Mouse (Mus musculus) liver, adult (tissue): ENCODE data around the gene Erp27.

Experiments used
- GATA4 ChIP-seq: IDR thresholded peaks from 2 replicates; pipeline ENCODE4 v1.6.1; 2014; ENCODE audit warnings: mild to moderate bottlenecking, low read length; ENCODE audit not compliant: insufficient replicate concordance

Gene Erp27

DNA sequence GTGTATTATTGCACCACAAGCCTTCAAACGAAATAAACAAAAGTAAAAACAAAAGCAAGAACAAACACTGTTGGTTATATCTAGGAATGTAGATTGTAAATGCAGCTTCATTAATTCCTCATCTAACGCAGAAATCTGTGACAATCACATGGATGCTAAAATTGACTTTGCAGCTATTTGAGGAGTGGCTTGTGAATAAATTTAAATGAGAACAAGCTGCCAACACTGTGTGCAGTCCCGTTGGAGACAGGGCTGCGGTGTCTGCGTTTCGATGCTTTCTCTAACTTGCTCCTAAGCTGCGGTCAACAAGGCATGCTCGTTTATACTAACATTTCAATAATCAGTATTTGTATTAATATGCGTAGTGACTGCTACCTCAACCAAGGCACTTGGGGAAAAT, 20.3 kb upstream of the Erp27 start:
- no peak for TF ChIP-seq GATA4

DNA sequence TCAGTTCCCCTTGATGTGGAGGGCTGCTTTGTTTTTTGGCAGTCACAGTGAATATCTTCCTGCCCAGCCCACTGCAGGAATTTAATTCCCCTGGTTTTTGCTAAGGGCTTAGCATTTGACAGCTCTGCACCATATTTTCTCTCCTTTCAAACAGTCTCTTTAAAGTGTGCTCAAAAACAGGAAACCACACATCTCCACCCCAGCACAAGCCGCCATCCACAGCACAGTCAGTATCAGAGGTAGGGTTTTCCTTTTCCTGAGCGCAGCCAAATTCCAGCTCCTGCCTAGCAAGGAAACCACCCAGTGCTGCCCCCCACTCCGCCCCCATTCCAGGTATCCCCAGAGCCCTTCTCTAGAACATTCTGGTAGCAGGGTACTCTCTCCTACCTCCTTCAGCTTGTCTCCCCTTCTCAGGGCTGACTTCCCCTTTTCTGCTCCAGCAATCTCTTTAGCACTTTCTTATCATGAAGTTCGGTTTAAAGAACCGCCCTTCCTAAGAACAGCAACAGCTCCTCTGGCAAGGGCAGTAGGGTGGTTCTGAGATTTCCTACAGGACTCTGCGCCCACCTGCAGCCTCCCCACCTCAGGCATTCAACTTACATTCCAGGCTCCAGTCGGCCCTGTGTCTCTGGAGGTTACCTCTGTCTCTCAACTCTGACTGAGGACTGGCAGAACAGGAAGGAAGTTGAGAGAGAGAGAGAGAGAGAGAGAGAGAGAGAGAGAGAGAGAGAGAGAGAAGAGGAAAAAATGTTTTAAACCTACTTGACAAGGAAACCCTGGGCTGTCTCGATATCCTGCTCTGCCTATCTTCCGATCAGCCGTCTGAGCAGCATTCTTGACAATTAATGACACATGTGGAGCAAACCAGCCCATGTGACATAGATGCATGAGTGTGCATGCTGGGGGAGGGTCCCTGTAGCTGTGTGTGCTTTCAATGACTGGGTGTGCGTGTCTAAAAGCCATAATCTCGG, 19.4 kb upstream of the Erp27 start, which contains the start of gene Arhgdib:
Gene Arhgdib (minus strand): TSS at position 849 of the 971 bp plus-strand sequence.
- peak; percentile 32; the same call in 1 of the 2 replicates for TF ChIP-seq GATA4

- no peak for TF ChIP-seq GATA4
Measured at GRCm38 (mm10) chr6:136940188-136940960, 18.4 kb upstream of the Erp27 start.

DNA sequence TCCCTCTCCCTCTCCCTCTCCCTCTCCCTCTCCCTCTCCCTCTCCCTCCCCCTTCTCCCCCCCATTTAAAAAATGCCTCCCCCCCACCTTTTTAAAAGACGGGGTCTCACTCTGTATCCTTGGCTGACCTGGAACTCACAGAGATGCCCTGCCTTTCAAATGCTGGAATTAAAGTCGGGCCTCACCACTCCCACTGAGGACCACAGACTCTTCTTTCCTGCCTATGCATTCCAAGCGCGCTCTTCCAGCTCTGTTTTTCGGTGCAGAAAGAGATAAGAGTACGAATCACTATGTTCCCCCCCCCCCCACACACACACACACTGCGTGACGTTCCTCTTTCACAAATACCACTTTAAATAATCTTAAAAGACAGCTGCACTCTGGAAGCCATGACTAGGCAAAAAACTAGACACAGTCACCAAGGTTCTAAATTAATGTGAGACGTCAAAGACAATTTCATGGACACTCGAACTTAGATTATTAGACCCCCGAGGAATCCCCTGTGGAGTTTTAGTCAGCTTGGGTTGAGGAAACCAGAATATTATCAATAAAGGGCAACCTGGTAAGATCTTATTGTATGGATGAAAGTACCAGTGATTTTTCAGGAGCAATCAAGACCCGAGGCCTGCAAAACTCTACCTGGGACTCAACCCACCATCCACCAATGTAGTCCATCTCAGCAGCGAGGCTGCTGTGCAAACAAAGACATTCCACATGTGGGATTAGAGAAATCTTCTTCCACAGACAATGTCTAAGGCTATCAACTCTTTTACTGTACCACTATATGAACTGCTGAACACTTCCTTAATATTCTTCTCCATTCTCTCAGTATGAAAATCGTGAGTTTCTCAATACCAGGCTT, 17.6 kb upstream of the Erp27 start:
- peak; percentile 54; the same call in 1 of the 2 replicates for TF ChIP-seq GATA4

DNA sequence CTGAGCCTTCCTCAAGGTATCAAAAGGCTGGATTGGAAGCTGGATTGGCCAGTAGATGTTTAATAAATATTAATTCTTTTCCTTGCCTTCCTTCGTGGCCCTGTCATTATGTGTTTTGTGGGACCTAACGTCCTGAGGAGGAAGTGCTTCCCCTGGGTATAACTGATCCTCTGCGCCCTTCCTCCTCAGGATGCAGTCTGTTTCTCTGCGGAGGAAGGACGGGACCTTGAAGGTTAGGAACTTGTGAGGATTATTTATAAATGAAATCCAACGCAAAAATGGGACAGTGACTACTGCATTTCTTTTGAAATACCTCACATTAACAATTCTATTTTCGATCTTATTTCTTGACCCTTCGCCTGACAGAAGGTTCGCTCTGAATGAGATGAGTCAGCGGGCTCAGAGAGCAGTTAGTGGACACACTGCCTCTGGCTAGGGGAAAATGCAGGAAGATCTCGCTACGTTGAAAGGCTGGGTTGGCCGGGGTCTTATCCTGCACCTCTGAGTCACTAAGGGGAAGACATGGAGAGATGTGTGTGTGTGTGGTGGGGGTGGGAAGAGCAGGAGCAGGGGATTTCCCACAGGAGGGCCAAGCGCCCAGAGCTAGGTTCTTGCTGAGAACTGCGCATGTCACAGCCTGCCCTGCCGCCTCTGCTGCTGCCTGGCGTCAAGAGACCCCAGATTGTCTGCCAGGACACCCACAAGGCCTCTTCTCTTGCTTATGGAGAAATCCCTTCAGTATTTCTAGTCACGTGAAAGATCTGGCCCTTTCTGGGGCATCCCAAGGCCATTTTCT, 16.5 kb upstream of the Erp27 start:
- no peak for TF ChIP-seq GATA4

DNA sequence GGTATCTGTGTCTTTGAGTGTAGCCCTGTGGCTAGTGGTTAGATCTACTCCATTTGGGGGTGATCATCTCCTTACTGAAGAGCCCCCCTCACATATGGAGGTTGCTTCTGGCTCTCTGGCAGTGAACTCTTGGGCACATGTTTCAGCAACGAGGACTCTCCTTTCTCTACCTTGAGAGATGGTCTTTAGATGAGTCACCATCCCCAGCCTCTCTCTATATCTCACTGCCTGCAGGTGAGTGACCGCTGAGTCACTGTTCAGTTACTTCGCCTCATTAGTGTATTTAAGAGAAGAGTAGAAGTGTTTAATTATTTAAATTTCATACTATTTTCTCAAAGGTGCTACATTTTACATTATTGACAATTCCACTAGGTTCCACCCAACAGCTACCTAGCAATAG, 15.1 kb upstream of the Erp27 start:
- TF ChIP-seq GATA4: no peak

- TF ChIP-seq GATA4: no peak
Measured at GRCm38 (mm10) chr6:136936361-136936760, 14.4 kb upstream of the Erp27 start.

DNA sequence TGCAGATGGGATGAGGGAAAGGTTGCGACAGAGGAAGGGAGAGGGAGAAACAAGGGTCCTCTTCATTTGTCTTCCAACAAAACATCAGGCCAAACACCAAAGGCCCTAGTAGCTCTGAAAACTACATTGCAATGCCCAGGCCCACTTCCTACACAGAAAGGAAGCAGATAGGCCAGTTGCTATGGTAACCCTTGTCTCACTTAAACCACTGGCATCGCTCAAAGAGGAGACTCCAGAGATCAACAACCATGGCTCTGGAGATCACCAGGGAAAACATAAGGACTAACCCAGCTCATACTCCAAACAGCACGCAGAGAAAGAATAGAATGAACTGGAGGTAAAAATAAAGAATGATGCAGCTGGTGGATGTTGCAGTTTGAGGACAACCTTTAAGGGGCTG, 13.3 kb upstream of the Erp27 start:
- TF ChIP-seq GATA4: no peak

DNA sequence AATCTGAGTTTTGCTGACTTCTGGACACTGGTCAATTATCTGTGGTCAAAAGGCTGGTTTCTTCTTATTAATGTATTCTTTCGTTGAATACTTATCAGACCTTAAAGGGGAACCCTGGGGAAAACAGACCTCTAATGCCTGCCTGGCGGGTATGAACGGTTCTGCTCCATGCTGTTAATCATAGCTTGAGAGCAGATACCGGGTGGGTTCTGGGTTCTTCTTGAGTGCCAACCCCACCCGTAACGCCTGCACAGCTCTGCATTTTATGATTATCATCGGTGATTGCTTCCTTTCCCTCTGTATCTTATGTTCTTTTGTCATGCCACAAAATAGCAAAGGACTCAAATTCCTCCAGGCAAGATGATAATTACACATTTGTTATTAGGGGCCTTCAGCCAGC, 12.1 kb upstream of the Erp27 start:
- no peak for TF ChIP-seq GATA4

- TF ChIP-seq GATA4: no peak
Measured at GRCm38 (mm10) chr6:136931246-136931645, 9.3 kb upstream of the Erp27 start.

GRCm38 (mm10) chr6:136930677-136931076, 8.7 kb upstream of the Erp27 start:
- peak; percentile 94; the same call in 1 of the 2 replicates for TF ChIP-seq GATA4

GRCm38 (mm10) chr6:136927626-136928025, 5.6 kb upstream of the Erp27 start:
- TF ChIP-seq GATA4: no peak

- no peak for TF ChIP-seq GATA4
Measured at GRCm38 (mm10) chr6:136925049-136925448, 3.1 kb upstream of the Erp27 start.

DNA sequence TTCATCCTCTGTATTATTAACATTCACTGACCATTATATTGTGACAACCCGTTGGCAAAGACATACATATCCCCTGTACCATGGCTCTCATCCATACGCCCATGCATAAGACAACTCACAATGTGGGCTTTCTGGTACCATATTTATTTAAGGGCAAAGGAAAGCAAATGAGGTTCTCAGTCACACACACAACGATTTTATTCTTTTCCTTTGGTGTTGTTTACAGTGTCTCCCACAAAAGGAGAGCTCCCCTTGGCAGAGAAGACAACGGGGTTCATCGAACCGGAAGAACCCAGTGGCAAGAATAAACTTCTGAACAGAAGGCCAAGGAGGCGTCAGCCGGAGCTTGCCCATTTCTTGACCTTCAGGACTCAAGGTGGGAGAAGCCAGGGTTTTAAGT, 1.6 kb upstream of the Erp27 start, which contains the start of gene Pde6h:
Gene Pde6h (plus strand): TSS at position 301 of the 400 bp plus-strand sequence.
- no peak for TF ChIP-seq GATA4

DNA sequence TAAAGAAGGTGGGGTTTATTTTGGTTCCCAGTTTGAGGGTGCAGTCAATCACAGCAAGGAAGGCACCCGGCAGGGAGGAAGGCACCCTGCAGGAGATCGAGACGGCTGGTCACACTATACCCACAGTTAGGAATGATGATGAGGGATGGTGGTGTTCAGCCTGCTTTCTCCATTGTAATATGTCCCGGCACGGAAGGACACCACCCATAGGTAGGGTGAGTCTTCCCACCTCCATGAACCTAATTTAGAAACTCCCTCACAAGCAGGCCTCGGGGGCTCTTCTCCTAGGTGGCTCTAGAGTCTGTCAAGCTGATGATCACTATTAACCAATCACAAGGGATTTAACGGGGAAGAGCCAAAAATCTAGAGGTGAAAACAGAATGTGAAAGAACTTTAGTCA, 891 bp upstream of the Erp27 start:
- TF ChIP-seq GATA4: no peak

GRCm38 (mm10) chr6:136921601-136922000, 379 bp downstream of the Erp27 start:
- TF ChIP-seq GATA4: no peak
